Mouse (Mus musculus): ENCODE results near the gene Uqcc1. TPM values are rescaled to one million over a fixed set of nuclear protein-coding genes. Genes with fewer than 3 reads are reported as not detected.

Gene Uqcc1
- polyA plus RNA-seq, 1 experiment from 2014 or later, result 92.8 TPM

DNA sequence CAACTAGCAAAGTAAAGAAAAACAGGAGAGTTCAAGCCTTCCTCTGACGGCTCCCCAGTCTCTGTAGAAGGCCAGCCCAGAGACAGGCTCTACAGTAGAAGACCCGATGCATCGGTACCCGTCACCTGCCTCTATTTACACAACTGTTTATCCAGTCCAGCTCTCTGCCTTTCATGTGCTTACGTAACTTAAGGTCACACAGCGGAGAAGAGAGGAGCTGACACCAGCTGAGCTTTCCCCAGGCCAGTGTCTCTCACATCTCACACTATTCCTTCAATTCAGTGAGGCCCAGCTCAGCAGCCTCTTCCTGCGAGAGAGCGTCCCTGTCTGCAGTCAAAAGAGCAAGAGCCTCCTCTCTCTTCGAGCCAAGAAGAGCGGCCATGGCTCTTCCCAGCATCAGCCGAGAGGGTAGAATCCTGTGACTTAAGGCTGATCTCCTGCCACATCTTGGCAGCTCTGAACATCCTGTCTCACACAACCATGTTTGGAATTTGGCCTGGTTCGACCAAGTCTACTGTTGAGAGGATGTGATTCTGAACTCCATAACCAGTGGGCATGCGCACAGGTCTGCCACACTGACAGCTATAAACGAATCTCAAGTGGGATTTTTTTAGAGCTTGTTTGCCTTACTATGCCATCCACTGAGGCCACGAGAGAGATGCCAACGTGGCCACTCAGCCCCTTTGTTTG lies 34.9 kb downstream of the Uqcc1 start:
- Histone ChIP-seq H3K9ac (ENCODE audit: low read depth, low read length) (no peak overlapping the region), H3K27me3 (replicated peaks; ENCODE audit: control insufficient read depth, insufficient read depth, low read length) (no peaks in the 10 kb centered on the region), H3K36me3 (ENCODE audit: control insufficient read depth, insufficient read depth, low read length) (no peaks in the 10 kb centered on the region), H3K27ac (ENCODE audit: low read length) (no peak overlapping the region), H3K4me2 (ENCODE audit: low read depth, low read length) (no peak overlapping the region), H3K4me3 (ENCODE audit: low read length) (no peak overlapping the region), H3K4me1 (ENCODE audit: control insufficient read depth, insufficient read depth, low read length) (no peaks in the 10 kb centered on the region), H3K9me3 (ENCODE audit: control insufficient read depth, low read length) (no peaks in the 10 kb centered on the region)
- WGBS, result 76% methylated on average over 16 of the region's 16 CpGs
- ATAC-seq, result no peak

DNA sequence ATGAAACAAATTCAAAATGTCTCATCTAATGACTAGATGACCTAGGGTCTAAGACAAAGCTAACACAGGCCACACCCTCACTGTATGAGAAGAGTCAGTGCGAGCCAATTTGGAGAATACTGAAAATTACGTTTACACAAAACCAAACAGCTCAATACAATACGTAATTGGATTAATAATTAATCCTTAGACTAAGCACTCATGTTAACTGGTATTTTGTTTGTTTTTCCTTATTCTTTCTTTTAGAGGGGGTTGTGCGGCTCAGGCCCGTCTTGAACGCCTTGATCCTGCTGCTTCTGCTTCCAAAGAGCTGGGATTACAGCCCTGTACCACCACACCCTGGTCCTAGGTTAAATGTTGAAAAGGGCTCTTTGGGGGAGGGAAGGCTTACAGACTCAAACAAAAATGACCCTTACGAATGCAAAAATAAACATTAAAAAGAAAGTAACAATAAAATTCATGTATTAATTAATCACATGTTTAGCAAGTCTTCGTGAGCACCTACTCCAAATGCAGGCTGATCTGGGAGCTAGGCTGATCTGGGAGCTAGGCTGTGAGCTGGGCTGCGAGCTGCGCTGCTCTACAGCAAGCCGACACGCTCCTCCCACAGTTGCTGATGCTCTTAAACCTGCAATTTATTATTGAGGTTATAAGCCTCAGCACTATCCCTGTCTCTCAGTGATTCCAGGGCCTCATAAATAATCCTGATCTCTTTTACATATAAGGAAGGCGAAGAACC lies 35.6 kb downstream of the Uqcc1 start:
- 68% methylated on average over 13 of the region's 13 CpGs for WGBS
- Histone ChIP-seq H3K27me3 (replicated peaks; ENCODE audit: control insufficient read depth, insufficient read depth, low read length) (no peaks in the 10 kb centered on the region), H3K9me3 (ENCODE audit: control insufficient read depth, low read length) (no peaks in the 10 kb centered on the region), H3K4me2 (ENCODE audit: low read depth, low read length) (no peak overlapping the region), H3K27ac (ENCODE audit: low read length) (no peak overlapping the region), H3K4me1 (ENCODE audit: control insufficient read depth, insufficient read depth, low read length) (no peaks in the 10 kb centered on the region), H3K36me3 (ENCODE audit: control insufficient read depth, insufficient read depth, low read length) (no peaks in the 10 kb centered on the region), H3K4me3 (ENCODE audit: low read length) (no peak overlapping the region), H3K9ac (ENCODE audit: low read depth, low read length) (no peak overlapping the region)
- ATAC-seq, result peak; percentile 48; the same call in 1 of the 2 replicates

DNA sequence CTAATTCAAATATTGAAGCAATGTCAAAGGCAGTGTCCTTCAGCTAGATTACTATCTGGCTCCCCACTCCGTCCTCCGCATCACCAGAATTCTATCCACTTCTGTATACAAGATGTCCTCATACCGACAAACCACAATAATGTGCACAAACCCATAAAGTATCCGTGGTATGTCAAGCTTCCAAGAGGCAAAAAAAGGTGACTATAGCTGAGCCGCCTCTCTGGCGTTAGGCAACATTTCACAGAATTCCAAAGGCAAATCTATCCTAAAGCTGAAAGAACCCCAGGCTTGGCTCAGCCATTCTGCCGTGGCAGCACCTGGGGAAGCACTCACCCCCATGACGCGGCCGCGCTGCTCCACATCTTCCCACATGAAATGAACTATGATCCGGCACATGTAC lies 43.3 kb downstream of the Uqcc1 start:
- Histone ChIP-seq H3K27ac (ENCODE audit: low read length) (no peak overlapping the region), H3K4me1 (ENCODE audit: control insufficient read depth, insufficient read depth, low read length) (no peaks in the 10 kb centered on the region), H3K4me3 (ENCODE audit: low read length) (no peak overlapping the region), H3K36me3 (ENCODE audit: control insufficient read depth, insufficient read depth, low read length) (no peaks in the 10 kb centered on the region), H3K4me2 (ENCODE audit: low read depth, low read length) (no peak overlapping the region), H3K9me3 (ENCODE audit: control insufficient read depth, low read length) (no peaks in the 10 kb centered on the region), H3K9ac (ENCODE audit: low read depth, low read length) (no peak overlapping the region), H3K27me3 (replicated peaks; ENCODE audit: control insufficient read depth, insufficient read depth, low read length) (no peaks in the 10 kb centered on the region)
- ATAC-seq, result no peak
- WGBS, result 94% methylated on average over 12 of the region's 12 CpGs

DNA sequence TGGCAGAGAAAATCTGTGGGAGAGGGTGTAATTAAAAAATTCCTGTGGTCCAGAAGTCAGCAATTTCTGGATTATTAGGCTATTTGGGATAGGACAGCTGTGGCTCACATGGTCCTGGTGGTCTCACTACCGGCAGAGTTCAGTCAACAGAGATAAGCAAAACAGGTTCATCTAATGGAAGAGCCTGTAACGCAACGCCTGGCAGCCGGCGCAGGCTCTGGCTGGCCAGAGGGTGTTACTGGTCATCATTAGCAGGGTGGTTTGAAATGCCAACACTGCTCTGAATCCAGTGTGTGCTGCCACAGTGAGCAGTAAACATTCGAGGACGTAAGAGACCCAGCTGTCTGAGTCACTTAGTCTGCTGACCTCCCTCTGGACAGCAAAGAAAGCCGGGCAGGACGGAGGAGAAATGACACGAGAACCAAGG lies 44.8 kb downstream of the Uqcc1 start:
- Histone ChIP-seq H3K4me2 (ENCODE audit: low read depth, low read length) (no peak overlapping the region), H3K27ac (ENCODE audit: low read length) (no peak overlapping the region), H3K9ac (ENCODE audit: low read depth, low read length) (no peak overlapping the region), H3K36me3 (ENCODE audit: control insufficient read depth, insufficient read depth, low read length) (no peaks in the 10 kb centered on the region; the same call in 1 of the 2 replicates), H3K27me3 (replicated peaks; ENCODE audit: control insufficient read depth, insufficient read depth, low read length) (no peaks in the 10 kb centered on the region), H3K4me3 (ENCODE audit: low read length) (no peak overlapping the region), H3K9me3 (ENCODE audit: control insufficient read depth, low read length) (no peaks in the 10 kb centered on the region), H3K4me1 (ENCODE audit: control insufficient read depth, insufficient read depth, low read length) (no peaks in the 10 kb centered on the region)
- WGBS, result 76% methylated on average over 10 of the region's 10 CpGs
- ATAC-seq, result no peak

- Histone ChIP-seq H3K27ac (ENCODE audit: low read length) (no peak overlapping the region), H3K36me3 (ENCODE audit: control insufficient read depth, insufficient read depth, low read length) (peaks cover 5% of the 10 kb centered on the region; the same call in 1 of the 2 replicates), H3K9me3 (ENCODE audit: control insufficient read depth, low read length) (no peaks in the 10 kb centered on the region), H3K4me3 (ENCODE audit: low read length) (no peak overlapping the region), H3K9ac (ENCODE audit: low read depth, low read length) (no peak overlapping the region), H3K4me1 (ENCODE audit: control insufficient read depth, insufficient read depth, low read length) (no peaks in the 10 kb centered on the region), H3K4me2 (ENCODE audit: low read depth, low read length) (no peak overlapping the region), H3K27me3 (replicated peaks; ENCODE audit: control insufficient read depth, insufficient read depth, low read length) (no peaks in the 10 kb centered on the region)
- WGBS, result 86% methylated on average over 3 of the region's 3 CpGs
- ATAC-seq, result no peak
Observed at GRCm38 (mm10) chr2:155882087-155882486, 48.0 kb downstream of the Uqcc1 start.

DNA sequence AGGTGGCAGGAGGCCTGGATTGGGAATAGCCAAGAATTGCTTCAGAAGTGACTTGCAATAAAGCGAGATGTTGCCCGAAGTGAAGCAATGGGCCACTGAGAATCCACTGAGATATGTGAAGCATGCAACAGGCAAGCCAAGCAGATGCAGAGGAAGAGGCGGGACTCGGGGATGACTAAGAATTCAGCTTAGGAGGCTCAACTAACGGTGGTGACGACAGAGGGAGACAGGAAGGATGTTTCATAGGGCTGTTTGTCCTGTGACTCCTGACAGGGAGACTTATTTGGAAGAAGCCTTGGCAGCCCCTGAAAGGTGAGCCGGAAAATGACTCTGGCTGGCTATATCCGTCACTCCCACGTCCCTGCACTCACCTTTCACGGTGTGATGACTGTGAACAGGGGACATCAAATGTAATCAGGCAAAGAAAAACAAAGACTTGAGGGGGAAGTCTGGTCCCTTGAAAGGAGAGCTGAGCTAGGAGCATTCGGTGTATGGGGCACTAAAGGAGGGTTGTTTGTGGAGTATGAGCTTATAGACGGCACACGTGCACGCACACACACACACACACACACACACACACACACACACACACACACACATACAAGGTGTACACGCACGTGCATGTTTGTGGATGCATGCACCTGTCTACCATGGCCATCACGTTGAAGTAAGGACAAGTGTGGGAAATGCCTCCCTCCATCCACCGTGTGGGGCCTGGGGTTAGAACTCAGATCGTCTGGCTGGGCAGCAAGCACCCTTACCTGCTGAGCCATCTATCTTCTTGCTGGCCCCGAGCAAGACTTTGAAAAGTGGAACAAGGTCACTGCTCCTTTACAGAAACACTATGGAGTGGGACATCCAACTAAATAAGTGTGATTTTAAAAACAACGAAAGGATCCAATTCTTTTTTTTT lies 50.9 kb downstream of the Uqcc1 start:
- Histone ChIP-seq H3K36me3 (ENCODE audit: control insufficient read depth, insufficient read depth, low read length) (peaks cover 10% of the 10 kb centered on the region; the same call in 1 of the 2 replicates), H3K4me2 (ENCODE audit: low read depth, low read length) (no peak overlapping the region), H3K27me3 (replicated peaks; ENCODE audit: control insufficient read depth, insufficient read depth, low read length) (no peaks in the 10 kb centered on the region), H3K9ac (ENCODE audit: low read depth, low read length) (no peak overlapping the region), H3K4me3 (ENCODE audit: low read length) (no peak overlapping the region), H3K4me1 (ENCODE audit: control insufficient read depth, insufficient read depth, low read length) (no peaks in the 10 kb centered on the region), H3K9me3 (ENCODE audit: control insufficient read depth, low read length) (no peaks in the 10 kb centered on the region), H3K27ac (ENCODE audit: low read length) (no peak overlapping the region)
- 85% methylated on average over 21 of the region's 21 CpGs for WGBS
- no peak for ATAC-seq

GRCm38 (mm10) chr2:155873636-155874035 lies 56.5 kb downstream of the Uqcc1 start:
- peaks cover 5% of the 10 kb centered on the region; the same call in 1 of the 2 replicates for H3K36me3 ChIP-seq (ENCODE audit: control insufficient read depth, insufficient read depth, low read length)

GRCm38 (mm10) chr2:155872930-155873507 lies 57.1 kb downstream of the Uqcc1 start:
- peaks cover 17% of the 10 kb centered on the region for H3K4me1 ChIP-seq (ENCODE audit: control insufficient read depth, insufficient read depth, low read length)
- no peak for ATAC-seq
- no peaks in the 10 kb centered on the region for H3K9me3 ChIP-seq (ENCODE audit: control insufficient read depth, low read length)
- no peak overlapping the region for H3K4me3 ChIP-seq (ENCODE audit: low read length)
- no peak overlapping the region for H3K9ac ChIP-seq (ENCODE audit: low read depth, low read length)
- H3K27me3 ChIP-seq (replicated peaks; ENCODE audit: control insufficient read depth, insufficient read depth, low read length), result no peaks in the 10 kb centered on the region
- H3K27ac ChIP-seq (ENCODE audit: low read length), result peak overlapping the region; percentile 19; the same call in 1 of the 2 replicates
- WGBS, result 41% methylated on average over 10 of the region's 10 CpGs
- no peak overlapping the region for H3K4me2 ChIP-seq (ENCODE audit: low read depth, low read length)
- H3K36me3 ChIP-seq (ENCODE audit: control insufficient read depth, insufficient read depth, low read length), result peaks cover 5% of the 10 kb centered on the region; the same call in 1 of the 2 replicates

More at GRCm38 (mm10) chr2:155873636-155874035, 56.5 kb downstream of the Uqcc1 start:
- no peak overlapping the region for H3K9ac ChIP-seq (ENCODE audit: low read depth, low read length)
- no peaks in the 10 kb centered on the region for H3K27me3 ChIP-seq (replicated peaks; ENCODE audit: control insufficient read depth, insufficient read depth, low read length)
- no peak overlapping the region for H3K4me3 ChIP-seq (ENCODE audit: low read length)
- ATAC-seq, result no peak
- 75% methylated on average over 6 of the region's 6 CpGs for WGBS
- peaks cover 17% of the 10 kb centered on the region for H3K4me1 ChIP-seq (ENCODE audit: control insufficient read depth, insufficient read depth, low read length)
- no peak overlapping the region for H3K4me2 ChIP-seq (ENCODE audit: low read depth, low read length)
- peak overlapping the region; percentile 19; the same call in 1 of the 2 replicates for H3K27ac ChIP-seq (ENCODE audit: low read length)
- H3K9me3 ChIP-seq (ENCODE audit: control insufficient read depth, low read length), result no peaks in the 10 kb centered on the region
